Mouse (Mus musculus) megakaryocyte-erythroid progenitor cell, adult 5 weeks (primary cell): Measurements from ENCODE around the gene Nfkb2. TPM values are rescaled to one million over a fixed set of nuclear protein-coding genes. Genes with fewer than 3 reads are reported as not detected.

Experiments
- polyA plus RNA-seq: library from polyadenylated mRNA; stranded (reverse); fragments of >175 nt; gene quantifications from 2 replicates; pipeline ENCODE4 v1.2.3, GENCODE M21; 2012

Nfkb2 gene
- polyA plus RNA-seq = 103 and 147 TPM in 2 replicates

GRCm38 (mm10) chr19:46304216-46304841 is at the start of gene Nfkb2:
Nfkb2 (plus strand) TSS chr19:46304320.

GRCm38 (mm10) chr19:46326756-46327305 is 22.7 kb downstream of the Nfkb2 start, which contains the start of gene Psd:
Psd (minus strand) TSS chr19:46327156.

GRCm38 (mm10) chr19:46328081-46329030 is 24.2 kb downstream of the Nfkb2 start, which contains the start of gene Fbxl15:
Fbxl15 (plus strand) TSS chr19:46328184.

GRCm38 (mm10) chr19:46338331-46338936 is 34.3 kb downstream of the Nfkb2 start, which contains the start of gene Cuedc2:
Cuedc2 (minus strand) TSS chr19:46338702.

GRCm38 (mm10) chr19:46350168-46350932 is 46.2 kb downstream of the Nfkb2 start, which contains the start of gene 2310034G01Rik:
2310034G01Rik (minus strand) TSS chr19:46350302.

Other genes starting within 250 kb of the Nfkb2 start
- gene Nolc1, start 228.5 kb upstream of the Nfkb2 start, polyA plus RNA-seq = 97.7 and 126 TPM in 2 replicates
- 0.06 TPM in 1 of 2 replicates, not detected in the other for gene Elovl3, start 172.4 kb upstream of the Nfkb2 start, polyA plus RNA-seq
- 0.13 and 0.25 TPM in 2 replicates for gene Pitx3, start 156.0 kb upstream of the Nfkb2 start, polyA plus RNA-seq
- gene Gbf1, start 151.8 kb upstream of the Nfkb2 start, polyA plus RNA-seq = 341 and 366 TPM in 2 replicates
- 1.6 and 1.9 TPM in 2 replicates for gene Psd, start 22.8 kb downstream of the Nfkb2 start, polyA plus RNA-seq
- 20.1 and 22.0 TPM in 2 replicates for gene Fbxl15, start 23.9 kb downstream of the Nfkb2 start, polyA plus RNA-seq
- gene Cuedc2, start 34.4 kb downstream of the Nfkb2 start, polyA plus RNA-seq = 206 and 216 TPM in 2 replicates
- gene Mfsd13a, start 36.8 kb downstream of the Nfkb2 start, polyA plus RNA-seq = 121 and 150 TPM in 2 replicates
- 4.7 and 4.8 TPM in 2 replicates for gene 2310034G01Rik, start 46.0 kb downstream of the Nfkb2 start, polyA plus RNA-seq
- gene Actr1a, start 91.4 kb downstream of the Nfkb2 start, polyA plus RNA-seq = 27.0 and 27.1 TPM in 2 replicates
- 24.3 and 26.8 TPM in 2 replicates for gene Sufu, start 92.6 kb downstream of the Nfkb2 start, polyA plus RNA-seq
- gene Trim8, start 197.4 kb downstream of the Nfkb2 start, polyA plus RNA-seq = 114 and 123 TPM in 2 replicates